Mouse (Mus musculus) kidney, postnatal 0 days (tissue): ENCODE results near the gene Lgals9. TPM values are rescaled to one million over a fixed set of nuclear protein-coding genes. Genes with fewer than 3 reads are reported as not detected.
A peak's percentile ranks its signal among the peaks of the same experiment; 100 is the strongest.

Source experiments
- ATAC-seq: fragments of 200-750 bp; cut with Nextera tagmentation; replicated peaks from 2 replicates; pipeline ENCODE4 v1.8.0; 2017; ENCODE audit warnings: low read depth, moderate number of reproducible peaks, moderate TSS enrichment, moderate library complexity; ENCODE audit not compliant: low FRiP score
- DNase-seq: peaks from one replicate; pipeline ENCODE4 v3.0.0-alpha.2; 2016; ENCODE audit warnings: low spot score
- H3K27ac ChIP-seq: fragments of 300-500 bp; sonication (generic); 2 replicates; pipeline ENCODE4 v1.5.1; 2014; ENCODE audit warnings: mild to moderate bottlenecking
- H3K27me3 ChIP-seq: fragments of 300-500 bp; sonication (generic); 2 replicates; pipeline ENCODE4 v1.6.1; 2014; ENCODE audit warnings: low read length, mixed read lengths; ENCODE audit not compliant: insufficient read depth
- H3K36me3 ChIP-seq: fragments of 300-500 bp; sonication (generic); 2 replicates; pipeline ENCODE4 v1.6.1; 2014; ENCODE audit warnings: low read length, mixed read lengths; ENCODE audit not compliant: insufficient read depth
- H3K4me1 ChIP-seq: fragments of 300-500 bp; sonication (generic); replicated peaks from 2 replicates; pipeline ENCODE4 v1.6.1; 2014; ENCODE audit warnings: antibody characterized with exemption, low read length, mixed read lengths; ENCODE audit not compliant: insufficient read depth
- H3K4me2 ChIP-seq: fragments of 300-500 bp; sonication (generic); 2 replicates; pipeline ENCODE4 v1.6.1; 2014; ENCODE audit warnings: mild to moderate bottlenecking, low read length, moderate library complexity, mixed read lengths
- H3K4me3 ChIP-seq: fragments of 300-500 bp; sonication (generic); replicated peaks from 2 replicates; pipeline ENCODE4 v1.5.1; 2014; ENCODE audit warnings: low read depth, low read length
- H3K9ac ChIP-seq: fragments of 300-500 bp; sonication (generic); 2 replicates; pipeline ENCODE4 v1.6.1; 2014; ENCODE audit warnings: low read depth, low read length
- H3K9me3 ChIP-seq: fragments of 300-500 bp; sonication (generic); replicated peaks from 2 replicates; pipeline ENCODE4 v1.6.1; 2016; ENCODE audit warnings: low read length, inconsistent platforms, mixed read lengths
- CTCF ChIP-seq: IDR thresholded peaks from 2 replicates; pipeline ENCODE4 v1.5.1; 2016; ENCODE audit warnings: antibody characterized with exemption, low read depth, mild to moderate bottlenecking, moderate library complexity
- WGBS: fragments of 180-500 bp; shearing (Covaris S2); extraction: QIAGEN DNeasy Blood & Tissue Kit; methylation state at CpG from one replicate; pipeline ENCODE4 v1.1.7; 2014; 5-methylcytosine and 5-hydroxymethylcytosine counted together
- polyA plus RNA-seq: library from polyadenylated mRNA; unstranded; fragments of >200 nt; fragmentation: Nextera tagmentation; extraction: Ambion mirVana; gene quantifications from 2 replicates; pipeline ENCODE4 v1.2.1, GENCODE M21; 2015

Lgals9 gene
- polyA plus RNA-seq, 1 experiment from 2014 or later: 94.0 TPM

GRCm38 (mm10) chr11:78971746-78972145, 13.0 kb downstream of the Lgals9 start:
- Histone ChIP-seq H3K9ac (no peak overlapping the region), H3K4me1 (no peaks in the 10 kb centered on the region), H3K9me3 (no peaks in the 10 kb centered on the region), H3K4me3 (no peak overlapping the region), H3K4me2 (no peak overlapping the region), H3K36me3 (peaks cover 3% of the 10 kb centered on the region; the same call in 1 of the 2 replicates), H3K27me3 (no peaks in the 10 kb centered on the region), H3K27ac (no peak overlapping the region)
- no peak for TF ChIP-seq CTCF
- no peak for ATAC-seq
- 90% methylated on average over 3 of the region's 3 CpGs for WGBS
- no peak for DNase-seq

DNA sequence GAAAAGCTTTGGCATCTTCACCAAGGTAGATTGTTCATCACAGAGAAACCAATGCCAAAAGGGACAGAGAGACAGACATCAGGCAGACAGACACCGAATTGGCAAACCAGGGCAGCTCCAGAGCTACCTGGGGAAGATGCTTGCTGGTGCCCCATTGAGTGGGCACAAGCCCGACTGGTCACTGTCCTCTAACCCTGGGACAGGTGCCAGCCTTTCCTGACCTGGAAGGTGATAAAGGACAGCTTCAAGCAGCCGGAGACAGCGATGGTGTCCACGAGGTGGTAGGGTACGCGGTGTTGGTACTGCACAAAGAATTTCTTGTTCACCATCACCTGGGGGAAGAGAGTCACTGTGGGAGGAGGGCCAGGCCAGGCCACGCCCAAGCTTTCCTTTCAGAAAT, 13.7 kb downstream of the Lgals9 start:
- Histone ChIP-seq H3K27me3 (no peaks in the 10 kb centered on the region), H3K9ac (no peak overlapping the region), H3K4me2 (no peak overlapping the region), H3K36me3 (peaks cover 3% of the 10 kb centered on the region; the same call in 1 of the 2 replicates), H3K4me3 (no peak overlapping the region), H3K27ac (no peak overlapping the region), H3K4me1 (no peaks in the 10 kb centered on the region), H3K9me3 (no peaks in the 10 kb centered on the region)
- DNase-seq (no peak), ATAC-seq (no peak)
- 87% methylated on average over 8 of the region's 8 CpGs for WGBS
- no peak for TF ChIP-seq CTCF

- Histone ChIP-seq H3K4me1 (no peaks in the 10 kb centered on the region), H3K27me3 (no peaks in the 10 kb centered on the region), H3K9me3 (no peaks in the 10 kb centered on the region), H3K36me3 (0 out of 2 replicates have a peak, but pooled peaks cover 9% of the 10 kb centered on the region), H3K4me2 (no peak overlapping the region), H3K27ac (no peak overlapping the region), H3K9ac (no peak overlapping the region), H3K4me3 (no peak overlapping the region)
- DNase-seq (no peak), ATAC-seq (no peak)
- 86% methylated on average over 4 of the region's 4 CpGs for WGBS
- TF ChIP-seq CTCF: no peak
Observed at GRCm38 (mm10) chr11:78968121-78968520, 16.6 kb downstream of the Lgals9 start.

DNA sequence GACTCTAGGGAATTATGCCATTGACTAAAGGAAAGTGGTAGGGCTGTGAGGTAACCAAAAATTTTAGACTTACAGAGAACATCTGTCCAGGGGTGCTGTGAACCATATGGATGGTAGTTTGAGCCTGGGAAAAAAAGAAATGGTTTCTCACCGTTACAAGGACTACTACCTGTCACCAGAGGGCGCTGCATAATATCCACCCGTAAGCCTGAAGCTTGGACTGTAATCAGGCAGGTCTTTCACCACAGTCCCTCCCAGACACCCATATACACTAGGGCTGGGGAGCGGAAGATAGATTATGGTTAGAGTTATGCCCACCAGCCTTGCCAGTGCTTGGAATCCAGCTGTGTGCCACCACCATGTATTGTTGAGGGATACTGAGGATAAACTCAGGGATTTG, 17.4 kb downstream of the Lgals9 start:
- Histone ChIP-seq H3K4me1 (no peaks in the 10 kb centered on the region), H3K9ac (no peak overlapping the region), H3K36me3 (0 out of 2 replicates have a peak, but pooled peaks cover 9% of the 10 kb centered on the region), H3K27me3 (no peaks in the 10 kb centered on the region), H3K9me3 (no peaks in the 10 kb centered on the region), H3K27ac (no peak overlapping the region), H3K4me2 (no peak overlapping the region), H3K4me3 (no peak overlapping the region)
- no peak for ATAC-seq
- TF ChIP-seq CTCF: peak; percentile 85
- DNase-seq: peak; percentile 83
- 26% methylated on average over 4 of the region's 4 CpGs for WGBS

- DNase-seq (no peak), ATAC-seq (no peak)
- H3K27me3 ChIP-seq: no peaks in the 10 kb centered on the region
- no peak overlapping the region for H3K27ac ChIP-seq
- H3K9me3 ChIP-seq: no peaks in the 10 kb centered on the region
- WGBS: 86% methylated on average over 5 of the region's 5 CpGs
- no peak overlapping the region for H3K9ac ChIP-seq
- 0 out of 2 replicates have a peak, but pooled peaks cover 6% of the 10 kb centered on the region for H3K36me3 ChIP-seq
- TF ChIP-seq CTCF: no peak
- no peak overlapping the region for H3K4me2 ChIP-seq
- H3K4me1 ChIP-seq: no peaks in the 10 kb centered on the region
- H3K4me3 ChIP-seq: no peak overlapping the region
Observed at GRCm38 (mm10) chr11:78961221-78961620, 23.5 kb downstream of the Lgals9 start.

GRCm38 (mm10) chr11:78959841-78960520, 24.8 kb downstream of the Lgals9 start:
- WGBS: 63% methylated on average over 5 of the region's 5 CpGs
- peak; percentile 43 for DNase-seq

More at GRCm38 (mm10) chr11:78959841-78960520, 24.8 kb downstream of the Lgals9 start:
- Histone ChIP-seq H3K9me3 (no peaks in the 10 kb centered on the region), H3K4me1 (no peaks in the 10 kb centered on the region), H3K27ac (no peak overlapping the region), H3K36me3 (no peaks in the 10 kb centered on the region), H3K27me3 (no peaks in the 10 kb centered on the region), H3K4me2 (no peak overlapping the region), H3K9ac (no peak overlapping the region), H3K4me3 (no peak overlapping the region)
- peak; percentile 64; the same call in 1 of the 2 replicates for TF ChIP-seq CTCF
- ATAC-seq: no peak
